Mouse (Mus musculus) E14TG2a.4 (cell line): ENCODE measurements around the gene Ccdc70.

Source experiments
- CTCF ChIP-seq: conservative IDR thresholded peaks from 2 replicates; pipeline ENCODE4 v1.5.1; 2014; ENCODE audit warnings: low read length
- NANOG ChIP-seq: IDR thresholded peaks from 2 replicates; pipeline ENCODE4 v1.6.1; 2014; ENCODE audit warnings: borderline replicate concordance, low read length, mixed read lengths

- TF ChIP-seq CTCF (no peak), NANOG (peak; percentile 67)
Observed at GRCm38 (mm10) chr8:22013034-22013707, 43.6 kb downstream of the Ccdc70 start.
